In genomic region chr5:149221355-149221754, GRCm38 (mm10) we compare ENCODE assay signal across 12 mouse cellular contexts.
"Had no signal": no experiment of that assay in that cellular context is flagged by ENCODE, and none has a peak within 500 bp of the region (broad histone marks: within the 10 kb centered on the region; RNA-seq: fewer than 3 reads in every experiment).

No protein-coding gene starts in this region.

- DNase-seq: kidney, adult 2 months; kidney, postnatal 25 days; lung, embryonic 14.5 days; lung, postnatal 10 days; lung, postnatal 4 days; right cerebral cortex, postnatal 14 days; thymus, postnatal 4 days had no signal

- H3K36me3 ChIP-seq: midbrain, embryonic 15.5 days had no signal

- H3K9me3 ChIP-seq: liver, embryonic 15.5 days; midbrain, embryonic 15.5 days; neural tube, embryonic 13.5 days had no signal

- H3K4me2 ChIP-seq: limb, embryonic 12.5 days; liver, embryonic 11.5 days; liver, embryonic 15.5 days; lung, embryonic 14.5 days; midbrain, embryonic 15.5 days; neural tube, embryonic 13.5 days had no signal

- H3K27ac ChIP-seq: limb, embryonic 12.5 days; liver, embryonic 15.5 days; midbrain, embryonic 15.5 days; neural tube, embryonic 13.5 days had no signal

- H3K27me3 ChIP-seq: limb, embryonic 12.5 days; liver, embryonic 15.5 days; midbrain, embryonic 15.5 days; neural tube, embryonic 13.5 days had no signal

- ATAC-seq: midbrain, embryonic 15.5 days had no signal

- H3K4me3 ChIP-seq: limb, embryonic 12.5 days; liver, embryonic 15.5 days; midbrain, embryonic 15.5 days; neural tube, embryonic 13.5 days had no signal

- H3K9ac ChIP-seq: limb, embryonic 12.5 days; liver, embryonic 15.5 days; lung, embryonic 14.5 days; midbrain, embryonic 15.5 days; neural tube, embryonic 13.5 days had no signal
